Mouse (Mus musculus): ENCODE results near the gene Uggt2.

Uggt2 gene

GRCm38 (mm10) chr14:118980358-118980757, 118.9 kb downstream of the Uggt2 start:
- no peak for DNase-seq

GRCm38 (mm10) chr14:118979571-118980325, 119.5 kb downstream of the Uggt2 start:
- DNase-seq = no peak

GRCm38 (mm10) chr14:118977136-118977816, 122.0 kb downstream of the Uggt2 start:
- DNase-seq = no peak

- no peak for DNase-seq
These were observed 127.0 kb downstream of the Uggt2 start for GRCm38 (mm10) chr14:118972268-118972667.

- DNase-seq = no peak
These were observed 131.6 kb downstream of the Uggt2 start for GRCm38 (mm10) chr14:118967646-118968045.

GRCm38 (mm10) chr14:118965356-118966000, 133.8 kb downstream of the Uggt2 start:
- DNase-seq = no peak

GRCm38 (mm10) chr14:118958010-118958409, 141.2 kb downstream of the Uggt2 start:
- DNase-seq = no peak

GRCm38 (mm10) chr14:118951912-118952583, 147.2 kb downstream of the Uggt2 start:
- DNase-seq = peak; percentile 19

- DNase-seq = no peak
These were observed 150.4 kb downstream of the Uggt2 start for GRCm38 (mm10) chr14:118948841-118949240.

- no peak for DNase-seq
These were observed 154.5 kb downstream of the Uggt2 start for GRCm38 (mm10) chr14:118944702-118945101.

- DNase-seq = no peak
These were observed 157.2 kb downstream of the Uggt2 start for GRCm38 (mm10) chr14:118942076-118942475.

GRCm38 (mm10) chr14:118940796-118941495, 158.3 kb downstream of the Uggt2 start:
- DNase-seq = no peak

GRCm38 (mm10) chr14:118938551-118938950, 160.7 kb downstream of the Uggt2 start:
- peak; percentile 52 for DNase-seq

- DNase-seq = peak; percentile 100
These were observed 161.4 kb downstream of the Uggt2 start, which contains the start of gene Dnajc3 for GRCm38 (mm10) chr14:118937533-118938492. Gene Dnajc3, plus strand, starts transcription at chr14:118937976.

GRCm38 (mm10) chr14:118936952-118937351, 162.3 kb downstream of the Uggt2 start:
- no peak for DNase-seq

GRCm38 (mm10) chr14:118936236-118936635, 163.0 kb downstream of the Uggt2 start:
- no peak for DNase-seq
